In the genomic region with DNA sequence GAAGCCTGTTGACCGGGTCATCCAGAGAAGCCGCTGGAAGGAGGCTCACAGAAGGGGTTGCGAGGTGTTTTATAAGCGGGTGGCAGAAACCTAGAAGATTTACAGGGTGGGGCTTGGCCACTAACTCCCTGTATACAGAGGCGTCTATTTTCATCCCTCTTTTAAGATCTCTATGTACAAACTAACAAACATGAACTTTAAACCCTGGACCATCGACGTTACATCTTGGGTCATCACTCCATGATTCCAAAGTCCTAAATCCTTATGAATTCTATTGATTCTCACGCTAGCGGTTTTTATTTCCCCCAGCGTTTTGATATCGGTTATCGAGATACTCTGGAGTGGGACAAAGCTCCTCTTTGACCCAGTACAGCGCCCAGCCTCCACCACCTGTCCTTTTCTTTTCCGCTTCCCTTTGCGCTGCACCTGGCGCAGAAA, we compare ENCODE assay signal across 8 mouse cellular contexts. TPM values are rescaled to one million over a fixed set of nuclear protein-coding genes. Genes with fewer than 3 reads are reported as not detected.
DNase-seq lines count a peak whose midpoint lies in the region; ATAC-seq and TF ChIP-seq lines count a peak whose summit lies in the region.

No protein-coding gene starts in this region.

- H3K9ac ChIP-seq in hindbrain, embryonic 11.5 days (ENCODE audit: low read depth, low read length), result no peak overlapping the region; the same call in 1 of the 2 replicates
- peak overlapping the region; percentile 67 for H3K9ac ChIP-seq in midbrain, embryonic 11.5 days (ENCODE audit: low read length)

- peak overlapping the region; percentile 69 for H3K4me3 ChIP-seq in bone marrow macrophage, adult 2 months (ENCODE audit: insufficient read depth, low read length)
- peak overlapping the region; percentile 60 for H3K4me3 ChIP-seq in hindbrain, embryonic 11.5 days (ENCODE audit: low read depth, low read length)
- H3K4me3 ChIP-seq in midbrain, embryonic 11.5 days (ENCODE audit: low read depth, low read length), result peak overlapping the region; percentile 65

- H3K4me2 ChIP-seq in hindbrain, embryonic 11.5 days (replicated peaks; ENCODE audit: low read depth, low read length), result peak overlapping the region; percentile 95
- H3K4me2 ChIP-seq in midbrain, embryonic 11.5 days, result peak overlapping the region; percentile 98

- no peak overlapping the region for H3K27ac ChIP-seq in bone marrow macrophage, adult 2 months (ENCODE audit: insufficient read depth, low read depth, low read length)
- no peak overlapping the region for H3K27ac ChIP-seq in hindbrain, embryonic 11.5 days (ENCODE audit: low read depth, low read length)
- no peak overlapping the region for H3K27ac ChIP-seq in midbrain, embryonic 11.5 days (ENCODE audit: low read depth, low read length)

- no peak for TF ChIP-seq CTCF in bone marrow macrophage, adult 2 months (IDR thresholded peaks at IDR 0.05; ENCODE audit: low read depth, low read length)

- H3K36me3 ChIP-seq in hindbrain, embryonic 11.5 days (ENCODE audit: control insufficient read depth, insufficient read depth, low read length), result no peaks in the 10 kb centered on the region
- no peaks in the 10 kb centered on the region for H3K36me3 ChIP-seq in midbrain, embryonic 11.5 days (ENCODE audit: control insufficient read depth, insufficient read depth, low read length)

- ATAC-seq in hindbrain, embryonic 11.5 days (ENCODE audit: low FRiP score), result peak; percentile 67
- peak; percentile 41 for ATAC-seq in midbrain, embryonic 11.5 days (ENCODE audit: low FRiP score)

- H3K27me3 ChIP-seq in hindbrain, embryonic 11.5 days (ENCODE audit: control insufficient read depth, insufficient read depth, low read length), result peaks cover 30% of the 10 kb centered on the region
- peaks cover 44% of the 10 kb centered on the region for H3K27me3 ChIP-seq in midbrain, embryonic 11.5 days (ENCODE audit: control insufficient read depth, insufficient read depth, low read length)

- H3K4me1 ChIP-seq in bone marrow macrophage, adult 2 months (ENCODE audit: control insufficient read depth, insufficient read depth, low read length), result no peaks in the 10 kb centered on the region
- H3K4me1 ChIP-seq in hindbrain, embryonic 11.5 days (replicated peaks; ENCODE audit: control insufficient read depth, insufficient read depth, low read length), result no peaks in the 10 kb centered on the region
- H3K4me1 ChIP-seq in midbrain, embryonic 11.5 days (ENCODE audit: control insufficient read depth, insufficient read depth, low read length), result peaks cover 8% of the 10 kb centered on the region

- WGBS in hindbrain, embryonic 11.5 days, result 13% methylated on average over 16 of the region's 16 CpGs
- 10% methylated on average over 16 of the region's 16 CpGs for WGBS in midbrain, embryonic 11.5 days

- no peak for TF ChIP-seq POLR2A in bone marrow macrophage, adult 2 months (IDR thresholded peaks at IDR 0.05; ENCODE audit: borderline replicate concordance, low read depth, low read length)

- no peaks in the 10 kb centered on the region for H3K9me3 ChIP-seq in hindbrain, embryonic 11.5 days (ENCODE audit: control insufficient read depth, low read length)
- H3K9me3 ChIP-seq in midbrain, embryonic 11.5 days (ENCODE audit: control insufficient read depth, low read length), result no peaks in the 10 kb centered on the region

- DNase-seq in kidney, adult 9 months, result peak; percentile 36
- no peak for DNase-seq in kidney, adult 11 months
- no peak for DNase-seq in hindbrain, embryonic 11.5 days (ENCODE audit: low spot score)
- DNase-seq in midbrain, embryonic 11.5 days (ENCODE audit: low spot score, missing footprints), result no peak
- DNase-seq in natural killer cell, adult 2 months (ENCODE audit: low spot score in 2 of 2), result no peak
- DNase-seq in cerebellum, postnatal 4 days (ENCODE audit: low spot score in 2 of 2), result no peak
- DNase-seq in thymus, postnatal 0 days (ENCODE audit: low spot score), result no peak

RNA-seq across cellular contexts. Expression of a gene that starts 0.8 kb away (rescaled TPM):
- polyA plus RNA-seq in bone marrow macrophage, adult 2 months (2012; ENCODE audit: insufficient read depth, insufficient read length, missing spikeins), result not detected in 2 replicates
- 3.9 and 4.1 TPM in 2 replicates for polyA plus RNA-seq in hindbrain, embryonic 11.5 days (2014; fragmentation: Nextera tagmentation; extraction: Ambion mirVana)
- 1.8 TPM in 2 replicates for polyA plus RNA-seq in midbrain, embryonic 11.5 days (2014; fragmentation: Nextera tagmentation; extraction: Ambion mirVana)
- polyA plus RNA-seq in thymus, postnatal 0 days (2015; fragmentation: Nextera tagmentation; extraction: Ambion mirVana), result 3.9 and 4.7 TPM in 2 replicates

RNA-seq across cellular contexts. Expression of a gene that starts 36.8 kb away (rescaled TPM):
- polyA plus RNA-seq in bone marrow macrophage, adult 2 months (2012; ENCODE audit: insufficient read depth, insufficient read length, missing spikeins), result 12.4 and 12.8 TPM in 2 replicates
- polyA plus RNA-seq in hindbrain, embryonic 11.5 days (2014; fragmentation: Nextera tagmentation; extraction: Ambion mirVana), result 19.3 and 20.7 TPM in 2 replicates
- polyA plus RNA-seq in midbrain, embryonic 11.5 days (2014; fragmentation: Nextera tagmentation; extraction: Ambion mirVana), result 22.2 and 24.7 TPM in 2 replicates
- polyA plus RNA-seq in thymus, postnatal 0 days (2015; fragmentation: Nextera tagmentation; extraction: Ambion mirVana), result 17.9 and 18.6 TPM in 2 replicates

RNA-seq across cellular contexts. Expression of a gene that starts 58.0 kb away (rescaled TPM):
- 470 and 523 TPM in 2 replicates for polyA plus RNA-seq in bone marrow macrophage, adult 2 months (2012; ENCODE audit: insufficient read depth, insufficient read length, missing spikeins)
- polyA plus RNA-seq in hindbrain, embryonic 11.5 days (2014; fragmentation: Nextera tagmentation; extraction: Ambion mirVana), result 413 and 425 TPM in 2 replicates
- 398 and 455 TPM in 2 replicates for polyA plus RNA-seq in midbrain, embryonic 11.5 days (2014; fragmentation: Nextera tagmentation; extraction: Ambion mirVana)
- 652 and 689 TPM in 2 replicates for polyA plus RNA-seq in thymus, postnatal 0 days (2015; fragmentation: Nextera tagmentation; extraction: Ambion mirVana)

RNA-seq across cellular contexts. Expression of a gene that starts 58.2 kb away (rescaled TPM):
- polyA plus RNA-seq in bone marrow macrophage, adult 2 months (2012; ENCODE audit: insufficient read depth, insufficient read length, missing spikeins), result 28.2 and 29.0 TPM in 2 replicates
- polyA plus RNA-seq in hindbrain, embryonic 11.5 days (2014; fragmentation: Nextera tagmentation; extraction: Ambion mirVana), result 65.5 and 72.3 TPM in 2 replicates
- polyA plus RNA-seq in midbrain, embryonic 11.5 days (2014; fragmentation: Nextera tagmentation; extraction: Ambion mirVana), result 64.1 and 67.5 TPM in 2 replicates
- 41.6 and 42.1 TPM in 2 replicates for polyA plus RNA-seq in thymus, postnatal 0 days (2015; fragmentation: Nextera tagmentation; extraction: Ambion mirVana)
